Mouse (Mus musculus) lung, postnatal 0 days (tissue): ENCODE measurements around the gene Gm20489.

ENCODE experiments used
- CTCF ChIP-seq: IDR thresholded peaks from 2 replicates; pipeline ENCODE4 v1.5.1; 2016; ENCODE audit warnings: antibody characterized with exemption, mild to moderate bottlenecking
- EP300 ChIP-seq: IDR thresholded peaks from 2 replicates; pipeline ENCODE4 v1.6.1; 2016; ENCODE audit warnings: antibody characterized with exemption, mild to moderate bottlenecking, control low read depth

GRCm38 (mm10) chrX:101263892-101264291 is 4.9 kb downstream of the Gm20489 start, which contains the start of gene Gm614:
- no peak for TF ChIP-seq CTCF
- TF ChIP-seq EP300, result no peak
